Mouse (Mus musculus) forebrain, embryonic 10.5 days (tissue): ENCODE measurements around the gene Pax2. TPM values are rescaled to one million over a fixed set of nuclear protein-coding genes. Genes with fewer than 3 reads are reported as not detected.

Source experiments
- DNase-seq: peaks from one replicate; pipeline ENCODE4 v3.0.0-alpha.2; 2017; ENCODE audit warnings: low spot score; ENCODE audit errors: extremely low spot score
- H3K27ac ChIP-seq: fragments of 300-500 bp; sonication (generic); 2 replicates; pipeline ENCODE4 v1.5.1; 2016; ENCODE audit warnings: mild to moderate bottlenecking
- H3K27me3 ChIP-seq: fragments of 300-500 bp; sonication (generic); 2 replicates; pipeline ENCODE4 v1.6.1; 2016; ENCODE audit warnings: mild to moderate bottlenecking; ENCODE audit not compliant: poor library complexity, severe bottlenecking
- H3K36me3 ChIP-seq: fragments of 300-500 bp; sonication (generic); replicated peaks from 2 replicates; pipeline ENCODE4 v1.6.1; 2016; ENCODE audit warnings: mild to moderate bottlenecking, moderate library complexity
- H3K4me1 ChIP-seq: fragments of 300-500 bp; sonication (generic); 2 replicates; pipeline ENCODE4 v1.6.1; 2016
- H3K4me3 ChIP-seq: fragments of 300-500 bp; sonication (generic); 2 replicates; pipeline ENCODE4 v1.5.1; 2016; ENCODE audit warnings: mild to moderate bottlenecking, moderate library complexity
- H3K9me3 ChIP-seq: fragments of 300-500 bp; sonication (generic); 2 replicates; pipeline ENCODE4 v1.6.1; 2016; ENCODE audit warnings: mild to moderate bottlenecking, moderate library complexity
- WGBS: fragments of 180-500 bp; shearing (Covaris S2); methylation state at CpG from one replicate; pipeline ENCODE4 v1.1.7; 2016; 5-methylcytosine and 5-hydroxymethylcytosine counted together
- polyA plus RNA-seq: library from polyadenylated mRNA; unstranded; fragments of >200 nt; fragmentation: Nextera tagmentation; extraction: Ambion mirVana; gene quantifications from 2 replicates; pipeline ENCODE4 v1.2.1, GENCODE M21; 2016

The Pax2 gene
- polyA plus RNA-seq, 1 experiment from 2014 or later = 0.56 TPM

DNA sequence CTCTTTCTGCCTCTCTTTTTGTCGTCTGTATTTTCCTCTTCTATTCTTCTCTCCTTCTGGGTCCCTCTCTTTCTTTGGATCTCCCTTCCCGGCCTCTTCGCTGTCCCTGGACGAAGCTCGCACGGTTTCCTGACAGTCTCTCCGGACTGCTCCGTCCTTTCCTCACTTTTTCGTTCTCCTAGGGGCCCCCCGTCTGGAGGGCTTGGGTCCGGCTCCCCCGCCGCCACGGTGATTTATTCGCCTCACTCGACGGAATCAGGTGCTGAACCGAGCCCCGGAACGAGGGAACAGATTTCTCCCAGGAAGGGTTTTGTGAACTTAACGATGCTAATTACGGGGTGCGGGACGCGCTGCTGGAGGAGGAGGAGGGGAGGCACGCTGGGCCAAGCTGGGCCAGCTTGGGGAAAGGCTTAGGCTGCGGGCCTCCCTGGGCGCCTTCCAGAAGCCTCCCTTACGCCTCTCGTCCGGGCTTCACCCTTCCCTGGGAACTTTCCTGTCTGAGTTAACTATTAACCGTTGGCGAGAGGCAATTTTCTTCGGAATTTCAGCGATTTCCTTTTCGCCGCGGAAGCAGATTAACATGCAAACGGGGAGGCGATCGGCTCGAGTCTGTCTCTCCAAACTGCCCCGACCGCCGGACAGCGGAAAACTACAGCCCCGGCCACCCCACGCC, 14.6 kb upstream of the Pax2 start:
- under 1% methylated on average over 48 of the region's 48 CpGs for WGBS
- Histone ChIP-seq H3K27me3 (peaks cover 100% of the 10 kb centered on the region), H3K9me3 (peaks cover 5% of the 10 kb centered on the region; the same call in 1 of the 2 replicates), H3K36me3 (no peaks in the 10 kb centered on the region), H3K27ac (no peak overlapping the region), H3K4me3 (peak overlapping the region; percentile 31), H3K4me1 (peaks cover 34% of the 10 kb centered on the region)
- peak; percentile 56 for DNase-seq

DNA sequence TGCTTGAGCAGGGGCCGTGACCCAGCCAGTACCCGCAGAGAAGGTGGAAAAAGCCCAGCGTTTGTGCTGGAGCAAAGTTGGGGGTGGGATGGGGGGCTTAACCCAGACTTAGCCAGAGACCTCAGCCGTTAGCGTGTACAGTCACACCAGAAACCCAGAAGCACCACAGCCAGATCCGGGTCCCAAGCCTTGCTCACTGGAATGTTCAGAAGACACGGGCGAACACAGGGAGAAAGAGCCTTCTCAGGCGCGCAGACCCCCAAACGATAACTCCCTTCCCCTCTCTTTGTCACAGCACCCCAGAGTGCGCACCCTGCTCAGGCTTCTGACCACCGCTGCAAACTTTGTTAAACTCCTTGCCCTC, 14.1 kb upstream of the Pax2 start:
- peak overlapping the region; percentile 31 for H3K4me3 ChIP-seq
- no peak overlapping the region for H3K27ac ChIP-seq
- peak; percentile 62 for DNase-seq
- H3K36me3 ChIP-seq = no peaks in the 10 kb centered on the region
- peaks cover 40% of the 10 kb centered on the region for H3K4me1 ChIP-seq
- H3K27me3 ChIP-seq = peaks cover 100% of the 10 kb centered on the region
- peaks cover 5% of the 10 kb centered on the region; the same call in 1 of the 2 replicates for H3K9me3 ChIP-seq
- 3% methylated on average over 13 of the region's 13 CpGs for WGBS

DNA sequence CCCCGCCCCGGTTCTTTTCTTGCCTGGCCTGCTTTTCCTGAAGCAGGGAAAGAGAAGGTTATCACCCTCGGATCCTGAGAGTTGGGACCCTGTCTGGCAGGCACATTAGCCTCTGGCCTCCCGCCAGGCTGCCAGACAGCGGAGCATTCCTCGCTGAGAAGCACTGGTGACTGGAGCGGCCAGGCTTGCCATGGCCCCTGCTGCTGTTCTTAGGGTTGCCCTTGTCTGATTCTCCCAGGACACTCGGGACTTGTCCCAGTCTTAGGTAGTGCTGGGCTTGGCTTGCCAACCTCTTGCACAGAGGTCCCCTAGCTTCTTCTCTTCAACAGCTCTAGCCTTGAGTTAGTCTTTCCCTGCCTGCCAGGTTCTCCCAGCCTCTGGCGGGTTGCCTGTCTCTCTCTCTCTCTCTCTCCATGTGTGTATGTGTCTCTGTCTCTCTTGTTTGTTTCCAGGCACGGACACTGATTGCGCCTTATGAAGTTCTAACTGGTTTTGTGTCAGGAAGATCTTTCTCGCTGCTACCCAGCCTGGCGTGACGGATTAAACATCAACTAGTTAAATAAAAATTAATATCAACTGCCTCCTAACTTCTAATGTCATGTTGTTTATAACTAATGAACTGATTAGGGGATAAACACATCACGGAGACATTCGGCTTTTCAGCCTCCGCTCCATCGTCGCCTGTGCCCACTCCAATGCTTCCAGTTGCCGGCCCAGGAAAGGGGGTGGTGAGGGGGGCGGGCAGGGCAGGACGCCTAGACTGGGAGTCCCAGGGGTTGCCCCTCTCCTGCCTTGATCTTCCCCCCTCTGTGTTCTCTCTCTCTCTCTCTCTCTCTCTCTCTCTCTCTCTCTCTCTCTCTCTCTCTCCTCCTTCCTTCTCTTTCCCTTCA, 13.5 kb upstream of the Pax2 start:
- Histone ChIP-seq H3K4me1 (peaks cover 43% of the 10 kb centered on the region), H3K4me3 (peak overlapping the region; percentile 31; the same call in 1 of the 2 replicates), H3K9me3 (peaks cover 5% of the 10 kb centered on the region; the same call in 1 of the 2 replicates), H3K27ac (no peak overlapping the region), H3K36me3 (no peaks in the 10 kb centered on the region), H3K27me3 (peaks cover 100% of the 10 kb centered on the region)
- peak; percentile 53 for DNase-seq
- 2% methylated on average over 22 of the region's 22 CpGs for WGBS

DNA sequence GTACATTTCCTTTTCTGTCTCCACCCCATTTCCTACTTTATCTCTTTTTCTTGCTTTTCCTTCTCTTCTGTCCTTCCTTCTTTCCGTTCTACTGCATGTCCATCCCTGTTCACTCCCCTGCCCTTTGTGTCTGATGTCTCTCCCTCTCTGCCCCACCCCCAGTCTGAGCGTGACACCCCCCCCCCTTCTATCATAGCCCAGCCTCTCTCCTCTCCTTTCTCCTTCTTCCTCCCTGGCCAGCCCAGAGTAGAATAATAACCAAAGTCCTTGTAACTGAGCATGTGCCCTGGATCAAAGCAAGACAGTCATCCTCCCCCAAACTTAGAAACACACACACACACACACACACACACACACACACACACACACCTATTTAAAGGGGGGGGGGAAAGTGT, 12.8 kb upstream of the Pax2 start:
- peaks cover 5% of the 10 kb centered on the region; the same call in 1 of the 2 replicates for H3K9me3 ChIP-seq
- H3K27me3 ChIP-seq = peaks cover 100% of the 10 kb centered on the region
- no peaks in the 10 kb centered on the region for H3K36me3 ChIP-seq
- WGBS = 0% methylated on average over 2 of the region's 2 CpGs
- H3K27ac ChIP-seq = no peak overlapping the region
- H3K4me3 ChIP-seq = no peak overlapping the region
- peaks cover 43% of the 10 kb centered on the region for H3K4me1 ChIP-seq
- DNase-seq = no peak

DNA sequence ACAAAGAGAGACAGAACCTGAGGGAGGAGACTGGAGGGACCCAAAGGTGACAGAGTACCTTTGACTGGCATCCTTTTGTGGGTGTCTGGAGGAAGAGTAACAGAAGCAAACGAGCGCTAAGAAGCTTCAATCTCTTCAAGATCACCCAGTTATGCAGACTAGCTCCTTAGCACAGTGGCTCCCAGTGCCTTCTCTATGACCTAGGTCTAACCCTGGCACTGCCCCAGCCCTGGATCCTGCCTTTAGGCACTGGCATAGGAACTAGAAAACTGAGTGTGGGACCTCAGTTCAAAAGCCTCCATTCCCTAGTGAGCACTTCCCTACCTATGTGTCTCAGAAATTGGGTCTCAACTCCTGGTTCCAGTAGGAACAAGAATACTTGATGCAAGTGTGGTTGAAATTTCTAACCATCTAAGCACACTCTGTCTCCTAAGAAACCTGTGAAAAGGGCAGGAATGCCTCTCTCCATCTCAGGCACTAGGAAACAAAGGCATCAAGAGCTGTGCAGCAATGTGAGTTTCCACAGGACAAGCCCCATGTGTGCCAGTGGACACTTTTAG, 11.8 kb upstream of the Pax2 start:
- no peak for DNase-seq
- no peaks in the 10 kb centered on the region for H3K36me3 ChIP-seq

DNA sequence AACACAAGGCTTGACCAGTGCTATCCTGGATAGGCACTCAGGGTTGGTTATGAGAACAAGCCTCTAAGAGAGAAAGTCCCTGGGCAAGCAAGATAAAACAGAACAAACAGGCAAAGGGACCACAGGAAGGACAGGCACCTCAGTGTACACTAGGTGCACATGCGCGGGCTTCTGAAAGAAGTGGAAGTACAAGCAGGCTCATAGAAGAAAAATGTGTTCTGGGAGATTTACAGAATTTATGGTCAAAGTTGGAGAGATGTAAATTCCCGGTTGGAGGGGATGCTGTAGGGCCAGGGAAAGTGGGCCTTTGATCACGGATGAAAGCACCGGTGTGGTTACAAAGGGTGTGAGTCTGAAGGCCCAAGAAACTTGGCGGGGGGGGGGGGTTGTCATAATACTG, 10.1 kb upstream of the Pax2 start:
- peaks cover 100% of the 10 kb centered on the region for H3K27me3 ChIP-seq
- H3K4me3 ChIP-seq = no peak overlapping the region
- H3K36me3 ChIP-seq = no peaks in the 10 kb centered on the region
- no peak for DNase-seq
- H3K9me3 ChIP-seq = no peaks in the 10 kb centered on the region
- H3K4me1 ChIP-seq = peaks cover 57% of the 10 kb centered on the region
- WGBS = 4% methylated on average over 6 of the region's 6 CpGs
- no peak overlapping the region for H3K27ac ChIP-seq

More for the DNA sequence above, 11.8 kb upstream of the Pax2 start:
- H3K4me1 ChIP-seq = peaks cover 52% of the 10 kb centered on the region
- H3K4me3 ChIP-seq = no peak overlapping the region
- H3K27ac ChIP-seq = no peak overlapping the region
- H3K27me3 ChIP-seq = peaks cover 100% of the 10 kb centered on the region
- peaks cover 5% of the 10 kb centered on the region; the same call in 1 of the 2 replicates for H3K9me3 ChIP-seq
- 0% methylated on average over 2 of the region's 2 CpGs for WGBS

DNA sequence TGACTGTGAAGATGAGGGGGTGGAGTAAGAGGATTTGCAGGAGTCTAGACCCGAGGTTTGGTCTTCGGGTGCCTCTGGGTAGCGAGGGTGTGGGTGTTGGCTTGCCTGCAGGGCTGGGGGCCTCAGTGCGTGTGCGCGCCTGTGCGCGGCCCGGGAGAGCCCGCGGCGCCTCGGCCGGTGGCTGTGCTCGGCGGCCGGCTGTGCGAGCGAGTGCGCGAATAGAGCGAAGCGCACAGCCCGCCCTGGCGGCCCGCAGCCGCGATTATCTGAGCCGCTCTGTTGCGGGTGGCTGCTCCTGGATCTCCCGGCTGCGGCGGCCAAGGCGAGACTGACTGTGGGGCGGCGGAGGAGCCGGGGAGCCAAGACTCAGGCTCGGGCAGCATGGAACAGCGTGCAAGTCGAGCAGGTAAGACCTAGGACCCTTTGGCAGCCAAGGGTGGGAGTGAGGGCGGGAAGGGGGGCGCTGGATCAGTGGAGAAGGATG, 9.3 kb upstream of the Pax2 start:
- under 1% methylated on average over 42 of the region's 42 CpGs for WGBS
- peak; percentile 49 for DNase-seq

DNA sequence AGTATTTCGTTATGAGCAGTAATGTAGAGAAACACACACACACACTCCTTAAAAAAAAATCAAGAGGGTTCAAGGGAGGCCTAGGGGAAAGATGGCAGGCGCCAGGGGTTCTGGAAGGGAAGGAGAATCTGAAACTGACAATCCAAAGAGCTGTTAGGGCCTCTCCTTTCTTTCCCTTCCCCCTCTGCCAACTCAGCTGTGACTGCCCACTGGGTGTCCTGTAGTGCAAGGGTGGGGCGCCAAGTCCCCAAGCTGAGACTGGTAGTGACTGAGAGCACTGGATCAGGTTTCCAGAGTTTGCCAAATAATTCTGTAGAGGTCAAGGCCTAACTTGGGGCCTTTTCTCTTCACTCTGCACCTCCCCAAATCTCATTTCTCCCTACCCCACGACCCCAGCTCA, 8.4 kb upstream of the Pax2 start:
- peaks cover 100% of the 10 kb centered on the region for H3K27me3 ChIP-seq
- no peaks in the 10 kb centered on the region for H3K9me3 ChIP-seq
- no peak for DNase-seq
- no peaks in the 10 kb centered on the region for H3K36me3 ChIP-seq
- no peak overlapping the region for H3K27ac ChIP-seq
- H3K4me1 ChIP-seq = peaks cover 57% of the 10 kb centered on the region
- 3% methylated on average over 4 of the region's 4 CpGs for WGBS
- no peak overlapping the region for H3K4me3 ChIP-seq

More for the DNA sequence above, 9.3 kb upstream of the Pax2 start:
- peaks cover 56% of the 10 kb centered on the region for H3K4me1 ChIP-seq
- H3K27me3 ChIP-seq = peaks cover 100% of the 10 kb centered on the region
- no peaks in the 10 kb centered on the region for H3K9me3 ChIP-seq
- H3K4me3 ChIP-seq = peak overlapping the region; percentile 38
- H3K36me3 ChIP-seq = no peaks in the 10 kb centered on the region
- no peak overlapping the region for H3K27ac ChIP-seq

DNA sequence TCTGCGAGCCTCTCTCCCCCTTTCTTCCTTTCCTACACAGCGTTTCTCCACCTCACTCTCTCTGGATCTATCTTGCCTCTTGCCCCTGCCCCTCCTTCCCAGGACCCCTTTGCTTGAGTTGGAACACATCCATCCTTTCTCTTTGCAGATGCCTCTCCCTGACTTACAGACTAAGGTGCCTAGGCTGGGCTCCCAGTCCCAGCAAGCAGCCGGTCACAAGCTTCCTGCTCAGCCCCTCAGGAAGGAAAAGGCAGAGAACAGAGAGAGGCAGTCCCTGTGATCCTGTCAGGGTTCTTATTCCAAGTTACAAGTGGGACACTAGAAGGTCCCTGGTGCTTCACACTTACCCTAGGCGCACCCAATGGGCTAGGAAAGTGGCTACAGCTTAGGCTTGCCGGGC, 7.6 kb upstream of the Pax2 start:
- H3K36me3 ChIP-seq = no peaks in the 10 kb centered on the region
- no peak overlapping the region for H3K4me3 ChIP-seq
- 1% methylated on average over 5 of the region's 5 CpGs for WGBS
- peak; percentile 32 for DNase-seq
- no peaks in the 10 kb centered on the region for H3K9me3 ChIP-seq
- peaks cover 100% of the 10 kb centered on the region for H3K27me3 ChIP-seq
- H3K27ac ChIP-seq = no peak overlapping the region
- peaks cover 58% of the 10 kb centered on the region for H3K4me1 ChIP-seq

DNA sequence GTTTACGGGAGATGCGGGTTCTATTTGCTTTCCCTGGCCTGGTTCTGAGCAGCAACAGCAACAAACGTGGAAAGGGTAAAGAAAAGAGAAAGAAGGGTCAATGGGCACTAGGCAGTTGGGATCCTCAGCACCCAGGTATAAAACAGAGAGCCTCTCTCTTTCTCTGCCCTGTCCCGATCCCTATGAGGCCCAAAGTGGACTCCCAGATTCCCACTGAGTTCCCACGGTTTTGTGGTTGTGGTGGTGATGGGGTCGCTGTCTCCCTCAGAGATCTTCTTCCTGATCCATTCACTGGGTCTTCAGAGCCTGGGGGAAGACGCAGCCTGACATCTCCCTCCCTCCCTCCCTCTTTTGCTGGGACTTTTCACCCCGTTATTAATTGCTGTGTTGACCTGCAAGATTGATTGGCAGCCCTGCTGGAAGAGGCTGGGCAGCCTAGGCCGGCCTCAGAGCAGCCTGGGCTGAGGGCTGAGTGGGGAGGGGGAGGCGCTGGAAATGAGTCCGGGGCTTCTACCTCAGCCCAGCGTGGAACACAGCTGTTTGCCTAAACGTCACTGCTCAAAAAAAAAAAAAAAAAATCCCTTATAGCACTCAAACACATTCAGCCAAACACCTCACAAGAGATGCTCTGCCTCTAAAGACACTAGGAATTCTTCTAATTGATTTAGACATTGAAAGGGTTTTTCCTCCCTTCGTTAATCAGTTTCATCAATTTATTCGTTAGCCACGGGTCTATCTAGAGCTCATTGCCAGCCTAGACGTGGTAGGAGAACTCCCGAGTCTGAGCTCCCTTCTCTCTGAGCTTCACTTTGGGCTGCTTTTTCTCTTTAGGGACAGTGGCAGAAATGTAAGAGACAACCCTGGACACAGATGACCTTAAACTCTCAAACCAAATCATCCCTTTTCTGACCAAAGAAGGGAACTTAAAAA, 6.5 kb upstream of the Pax2 start:
- WGBS = under 1% methylated on average over 18 of the region's 18 CpGs
- DNase-seq = peak; percentile 42
- Histone ChIP-seq H3K27ac (no peak overlapping the region), H3K4me1 (peaks cover 67% of the 10 kb centered on the region), H3K36me3 (no peaks in the 10 kb centered on the region), H3K9me3 (no peaks in the 10 kb centered on the region), H3K27me3 (peaks cover 100% of the 10 kb centered on the region), H3K4me3 (no peak overlapping the region)

DNA sequence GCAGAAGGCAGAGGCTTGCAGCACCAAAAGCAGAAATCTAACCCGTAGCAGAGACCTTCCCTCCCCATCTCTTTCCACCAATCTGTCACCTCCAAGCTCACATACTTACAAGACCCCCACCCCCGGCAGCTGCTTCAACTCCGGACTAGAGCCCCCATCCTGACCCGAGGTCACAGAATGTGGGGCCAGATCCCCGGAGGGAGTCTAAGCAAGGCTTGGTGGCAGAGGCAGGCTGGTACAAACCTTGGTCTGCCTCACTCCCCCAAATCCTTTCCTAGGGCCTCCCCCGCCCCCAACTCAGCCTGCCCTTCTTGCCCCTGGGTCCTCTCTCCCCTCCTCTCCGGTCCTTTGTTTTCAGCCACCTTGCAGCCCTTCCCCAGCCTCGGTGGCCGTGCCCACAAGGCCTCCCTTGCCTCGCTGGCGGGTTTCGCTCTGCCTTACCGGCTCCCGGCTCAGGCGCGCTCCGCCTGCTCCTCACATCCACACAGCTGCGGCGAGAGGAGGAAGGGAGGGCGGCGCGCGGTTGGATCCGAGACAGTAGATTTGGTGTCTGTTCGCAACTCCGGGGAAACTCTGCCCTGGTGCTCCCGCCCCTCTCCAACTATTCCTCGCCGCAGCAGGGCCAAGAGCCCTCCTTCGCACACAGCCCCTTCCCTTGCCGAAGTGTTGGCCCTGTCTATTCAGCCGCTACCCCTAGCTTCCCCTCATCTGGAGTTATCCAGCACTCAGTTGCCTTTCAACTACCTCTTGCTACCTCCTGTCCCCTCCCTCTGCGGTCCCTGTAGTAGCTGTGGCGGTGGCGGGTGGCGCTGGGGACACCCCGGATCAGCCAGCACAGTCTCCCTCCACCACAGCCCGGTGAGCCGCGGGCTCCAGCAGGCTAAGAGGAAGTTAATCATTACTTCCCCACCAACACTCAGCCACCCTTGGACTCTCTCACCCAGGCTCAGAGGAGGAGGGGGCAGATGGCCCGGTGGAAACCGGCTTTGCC, 5.5 kb upstream of the Pax2 start:
- Histone ChIP-seq H3K4me3 (peak overlapping the region; percentile 34), H3K27me3 (peaks cover 100% of the 10 kb centered on the region), H3K36me3 (no peaks in the 10 kb centered on the region), H3K4me1 (peaks cover 76% of the 10 kb centered on the region), H3K27ac (peak overlapping the region; percentile 36; the same call in 1 of the 2 replicates), H3K9me3 (no peaks in the 10 kb centered on the region)
- 0% methylated on average over 42 of the region's 42 CpGs for WGBS
- peak; percentile 71 for DNase-seq
